Comparison of ENCODE assay signal across 17 mouse cellular contexts in the genomic region with DNA sequence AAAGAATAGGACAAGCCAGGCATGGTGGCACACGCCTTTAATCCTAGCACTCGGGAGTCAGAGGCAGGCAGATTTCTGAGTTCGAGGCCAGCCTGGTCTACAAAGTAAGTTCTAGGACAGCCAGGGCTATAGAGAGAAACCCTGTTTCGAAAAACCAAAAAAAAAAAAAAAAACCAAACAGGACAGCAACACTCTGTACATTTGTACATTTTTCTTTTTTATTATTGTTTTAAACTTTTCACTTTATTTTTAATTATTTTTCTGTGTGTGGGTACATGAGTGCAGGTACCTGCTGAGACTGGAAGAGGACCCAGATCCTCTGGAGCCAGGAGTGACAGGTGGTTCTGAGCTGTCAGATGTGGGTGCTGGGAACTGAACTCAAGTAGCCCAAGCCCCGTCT.
"Had no signal": no experiment of that assay in that cellular context is flagged by ENCODE, and none has a peak within 500 bp of the region (broad histone marks: within the 10 kb centered on the region; RNA-seq: fewer than 3 reads in every experiment).

No protein-coding gene starts in this region.

- H3K36me3 ChIP-seq: neural tube, embryonic 12.5 days; neural tube, embryonic 13.5 days; neural tube, embryonic 15.5 days; stomach, embryonic 15.5 days had no signal

- H3K9me3 ChIP-seq: neural tube, embryonic 12.5 days; neural tube, embryonic 13.5 days; neural tube, embryonic 15.5 days; stomach, embryonic 15.5 days had no signal

- H3K4me2 ChIP-seq: neural tube, embryonic 12.5 days; neural tube, embryonic 13.5 days; neural tube, embryonic 15.5 days; stomach, embryonic 15.5 days had no signal

- H3K4me3 ChIP-seq: neural tube, embryonic 12.5 days; neural tube, embryonic 13.5 days; neural tube, embryonic 15.5 days; stomach, embryonic 15.5 days had no signal

- DNase-seq: retina, postnatal 1 day; right cerebral cortex, adult 18-20 months; right cerebral cortex, postnatal 14 days; right cerebral cortex, postnatal 25 days; right cerebral cortex, postnatal 4 days; spleen, adult 18-20 months; thymus, adult 18-20 months; thymus, adult 2 months; thymus, postnatal 14 days; thymus, postnatal 25 days; thymus, postnatal 36 days; thymus, postnatal 4 days had no signal

- H3K27ac ChIP-seq: neural tube, embryonic 12.5 days; neural tube, embryonic 13.5 days; neural tube, embryonic 15.5 days; stomach, embryonic 15.5 days; stomach, postnatal 0 days had no signal

- H3K4me1 ChIP-seq: neural tube, embryonic 12.5 days; neural tube, embryonic 13.5 days; neural tube, embryonic 15.5 days; stomach, embryonic 15.5 days had no signal

- H3K9ac ChIP-seq: neural tube, embryonic 12.5 days; neural tube, embryonic 13.5 days; neural tube, embryonic 15.5 days; stomach, embryonic 15.5 days had no signal

- H3K27me3 ChIP-seq: neural tube, embryonic 12.5 days; neural tube, embryonic 13.5 days; neural tube, embryonic 15.5 days; stomach, embryonic 15.5 days had no signal
